Mouse (Mus musculus) stomach, postnatal 0 days (tissue): ENCODE data around the gene H2afv. TPM values are rescaled to one million over a fixed set of nuclear protein-coding genes. Genes with fewer than 3 reads are reported as not detected.
A peak's percentile ranks its signal among the peaks of the same experiment; 100 is the strongest.

Source experiments
- ATAC-seq: fragments of 200-750 bp; cut with Nextera tagmentation; 2 replicates; pipeline ENCODE4 v1.8.0; 2017; ENCODE audit not compliant: low FRiP score, low TSS enrichment
- DNase-seq: peaks from one replicate; pipeline ENCODE4 v3.0.0-alpha.2; 2016; ENCODE audit warnings: low spot score
- H3K27ac ChIP-seq: fragments of 300-500 bp; sonication (generic); replicated peaks from 2 replicates; pipeline ENCODE4 v1.5.1; 2014; ENCODE audit warnings: mild to moderate bottlenecking, control low read depth
- H3K27me3 ChIP-seq: fragments of 300-500 bp; sonication (generic); 2 replicates; pipeline ENCODE4 v1.6.1; 2014; ENCODE audit warnings: low read length; ENCODE audit not compliant: control insufficient read depth, insufficient read depth
- H3K36me3 ChIP-seq: fragments of 300-500 bp; sonication (generic); 2 replicates; pipeline ENCODE4 v1.6.1; 2014; ENCODE audit warnings: low read length, mixed read lengths; ENCODE audit not compliant: control insufficient read depth, insufficient read depth
- H3K4me1 ChIP-seq: fragments of 300-500 bp; sonication (generic); replicated peaks from 2 replicates; pipeline ENCODE4 v1.6.1; 2014; ENCODE audit warnings: antibody characterized with exemption; ENCODE audit not compliant: control insufficient read depth, insufficient read depth
- H3K4me2 ChIP-seq: fragments of 300-500 bp; sonication (generic); replicated peaks from 2 replicates; pipeline ENCODE4 v1.6.1; 2014; ENCODE audit warnings: low read depth, mild to moderate bottlenecking, control low read depth, moderate library complexity
- H3K4me3 ChIP-seq: fragments of 300-500 bp; sonication (generic); 2 replicates; pipeline ENCODE4 v1.5.1; 2014; ENCODE audit warnings: low read depth, low read length, control low read depth
- H3K9ac ChIP-seq: fragments of 300-500 bp; sonication (generic); 2 replicates; pipeline ENCODE4 v1.6.1; 2014; ENCODE audit warnings: mild to moderate bottlenecking, low read length, control low read depth, mixed read lengths
- H3K9me3 ChIP-seq: fragments of 300-500 bp; sonication (generic); 2 replicates; pipeline ENCODE4 v1.6.1; 2016; ENCODE audit warnings: low read length; ENCODE audit not compliant: control insufficient read depth
- CTCF ChIP-seq: IDR thresholded peaks from 2 replicates; pipeline ENCODE4 v1.5.1; 2016; ENCODE audit warnings: antibody characterized with exemption, low read depth, mild to moderate bottlenecking, moderate library complexity
- EP300 ChIP-seq: optimal IDR thresholded peaks from 2 replicates; pipeline ENCODE3; 2016; ENCODE audit warnings: antibody characterized with exemption
- WGBS: fragments of 180-500 bp; shearing (Covaris S2); extraction: QIAGEN DNeasy Blood & Tissue Kit; methylation state at CpG from one replicate; pipeline ENCODE4 v1.1.7; 2014; 5-methylcytosine and 5-hydroxymethylcytosine counted together
- polyA plus RNA-seq: library from polyadenylated mRNA; unstranded; fragments of >200 nt; fragmentation: Nextera tagmentation; extraction: Ambion mirVana; gene quantifications from 2 replicates; pipeline ENCODE4 v1.2.1, GENCODE M21; 2015

The H2afv gene
- polyA plus RNA-seq, result 187 and 198 TPM in 2 replicates

DNA sequence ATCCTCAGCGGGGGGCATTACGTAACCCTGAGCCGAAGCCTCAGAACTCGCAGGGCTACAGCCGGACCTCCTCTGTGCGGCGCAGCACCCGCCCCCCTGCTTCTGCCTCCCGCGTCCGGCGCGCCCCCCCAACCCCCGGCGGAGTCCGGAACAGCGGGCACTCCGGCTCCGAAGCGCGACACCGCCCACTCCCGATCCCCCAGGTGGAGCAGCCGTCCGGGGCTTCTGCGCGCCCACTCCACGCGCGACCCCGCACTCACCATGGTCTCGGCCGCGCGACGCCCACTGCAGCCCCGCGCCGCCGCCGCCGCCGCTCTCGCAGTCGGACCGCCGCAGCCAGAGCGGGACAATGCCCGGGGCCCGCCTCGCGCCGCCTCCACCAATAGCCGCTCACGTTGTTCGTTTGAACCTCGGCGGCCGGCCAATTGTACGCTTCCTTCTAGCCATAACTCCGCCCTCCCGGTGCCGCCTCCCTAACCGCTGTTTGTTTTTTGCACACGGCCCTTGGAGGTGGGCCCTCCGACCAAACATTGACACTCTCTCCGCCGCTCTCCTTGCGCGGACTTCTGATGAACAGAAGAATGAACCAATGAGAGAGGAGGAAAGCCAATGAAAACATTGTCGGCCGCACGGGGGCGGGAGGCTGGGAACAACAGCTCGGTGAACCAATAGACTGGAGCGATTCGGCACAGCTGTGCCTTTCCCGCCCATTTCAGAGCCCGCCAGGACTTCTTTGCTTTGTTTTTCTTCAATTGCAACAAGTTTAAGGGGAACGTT lies at the start of gene H2afv:
TSS of gene H2afv (minus strand) at position 367 of the 777 bp plus-strand sequence.
- Histone ChIP-seq H3K27ac (peak within 1 kb of the TSS; percentile 97), H3K36me3 (no peaks in the 10 kb centered on the region), H3K9me3 (no peaks in the 10 kb centered on the region), H3K9ac (peak within 1 kb of the TSS; percentile 89), H3K27me3 (no peaks in the 10 kb centered on the region), H3K4me2 (peak within 1 kb of the TSS; percentile 60), H3K4me3 (peak within 1 kb of the TSS; percentile 80), H3K4me1 (no peaks in the 10 kb centered on the region)
- ATAC-seq (peak; percentile 100), DNase-seq (peak; percentile 99)
- TF ChIP-seq EP300, result no peak
- TF ChIP-seq CTCF, result peak; percentile 64
- WGBS, result under 1% methylated on average over 78 of the region's 80 CpGs

DNA sequence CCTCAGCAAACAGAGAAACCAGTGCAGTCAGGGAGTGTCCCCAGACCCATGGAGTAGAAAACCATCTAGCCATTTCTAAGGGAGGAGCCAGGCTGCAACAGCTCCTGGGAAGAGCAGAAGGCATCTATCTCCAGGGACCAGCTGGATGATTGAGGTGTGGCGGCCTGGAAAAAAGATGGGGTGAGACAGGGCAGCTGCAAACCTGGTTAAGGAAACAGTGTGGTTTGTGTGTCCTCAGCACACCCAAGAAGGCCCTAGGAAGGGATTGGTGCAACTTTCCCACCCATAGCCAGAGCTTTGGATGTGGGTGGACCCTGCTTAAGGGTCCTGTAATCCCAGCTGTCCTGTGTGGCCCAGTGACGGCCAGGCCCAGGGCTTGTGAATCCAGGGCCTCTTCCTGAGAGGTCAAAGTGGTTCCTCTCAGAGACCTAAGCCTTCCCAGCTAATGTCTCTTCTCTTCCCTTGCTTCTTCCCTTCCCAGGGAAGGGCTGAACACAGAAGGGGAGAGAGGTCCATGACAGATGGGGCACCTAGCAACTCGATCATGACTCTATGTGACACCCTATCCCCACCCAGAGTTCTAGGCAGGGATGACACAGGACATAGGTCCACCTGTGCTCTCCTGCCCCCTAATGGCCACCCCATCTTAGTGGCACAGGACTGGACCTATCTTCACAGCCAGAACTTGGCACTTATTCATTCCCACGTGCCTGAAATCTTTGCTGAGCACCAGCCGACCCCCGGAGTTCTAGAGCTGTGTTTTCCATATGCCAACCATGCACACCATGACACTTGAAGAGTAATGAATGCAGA lies 45.7 kb upstream of the H2afv start:
- Histone ChIP-seq H3K27me3 (no peaks in the 10 kb centered on the region), H3K9me3 (no peaks in the 10 kb centered on the region), H3K4me3 (no peak overlapping the region), H3K9ac (no peak overlapping the region), H3K4me1 (no peaks in the 10 kb centered on the region), H3K4me2 (no peak overlapping the region), H3K36me3 (no peaks in the 10 kb centered on the region), H3K27ac (no peak overlapping the region)
- DNase-seq (peak; percentile 41), ATAC-seq (peak; percentile 51)
- TF ChIP-seq EP300, result no peak
- TF ChIP-seq CTCF, result peak; percentile 70
- 43% methylated on average over 6 of the region's 6 CpGs for WGBS

DNA sequence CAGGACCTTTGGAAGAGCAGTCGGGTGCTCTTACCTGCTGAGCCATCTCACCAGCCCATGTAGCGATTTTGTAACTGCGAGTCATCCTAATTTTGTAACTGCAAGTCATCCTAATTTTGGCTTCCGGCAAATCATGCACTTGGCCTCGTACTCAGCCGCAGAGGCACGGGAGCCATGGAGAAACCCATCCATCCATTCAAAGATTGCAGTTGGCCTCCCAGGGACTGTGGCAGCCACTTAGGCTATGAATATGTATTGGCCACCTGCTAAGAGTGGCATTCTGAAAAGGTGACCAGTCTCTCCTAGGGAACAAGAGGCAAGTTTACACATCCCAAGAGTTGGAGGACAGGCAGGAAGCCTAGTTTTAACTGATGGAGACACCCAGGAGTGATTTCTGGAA lies 45.0 kb upstream of the H2afv start:
- Histone ChIP-seq H3K4me2 (no peak overlapping the region), H3K27me3 (no peaks in the 10 kb centered on the region), H3K4me1 (no peaks in the 10 kb centered on the region), H3K4me3 (no peak overlapping the region), H3K9ac (no peak overlapping the region), H3K36me3 (no peaks in the 10 kb centered on the region), H3K9me3 (no peaks in the 10 kb centered on the region), H3K27ac (no peak overlapping the region)
- ATAC-seq (no peak), DNase-seq (no peak)
- no peak for TF ChIP-seq CTCF
- TF ChIP-seq EP300, result no peak
- 91% methylated on average over 7 of the region's 7 CpGs for WGBS

DNA sequence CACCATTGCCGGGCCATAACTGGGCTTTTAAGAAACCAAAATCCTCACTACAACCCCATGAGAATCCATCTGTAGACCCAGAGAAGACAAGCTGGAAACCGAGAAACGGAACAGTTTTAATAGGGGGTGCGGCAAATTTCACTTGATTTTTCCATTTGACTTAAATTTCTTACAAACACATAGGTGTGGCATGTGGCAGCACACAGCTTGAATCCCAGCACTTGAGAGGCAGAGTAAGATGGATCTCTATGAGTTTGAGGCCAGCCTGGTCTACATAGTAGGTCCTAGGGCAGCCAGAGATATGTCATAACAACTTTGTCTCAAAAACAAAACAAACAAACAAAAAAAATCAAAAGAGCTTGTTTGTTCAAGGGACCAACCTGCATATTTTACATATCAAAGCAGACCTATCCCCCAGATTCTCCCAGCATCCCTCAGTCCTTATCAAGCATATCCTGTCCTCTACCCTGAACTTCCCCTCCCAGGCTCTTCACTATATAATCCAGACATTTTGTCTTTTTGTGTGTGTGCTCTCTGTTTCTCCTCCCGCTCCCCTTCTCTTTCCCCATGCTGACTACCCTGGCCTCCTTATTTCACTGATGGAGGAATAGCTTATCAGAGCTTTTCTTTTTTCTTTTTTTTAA lies 43.9 kb upstream of the H2afv start:
- Histone ChIP-seq H3K9me3 (no peaks in the 10 kb centered on the region), H3K4me3 (no peak overlapping the region), H3K4me2 (no peak overlapping the region), H3K27me3 (no peaks in the 10 kb centered on the region), H3K27ac (no peak overlapping the region), H3K9ac (no peak overlapping the region), H3K36me3 (no peaks in the 10 kb centered on the region), H3K4me1 (no peaks in the 10 kb centered on the region)
- no peak for TF ChIP-seq EP300
- TF ChIP-seq CTCF, result no peak
- 96% methylated on average over 5 of the region's 5 CpGs for WGBS
- no peak for ATAC-seq
- no peak for DNase-seq

DNA sequence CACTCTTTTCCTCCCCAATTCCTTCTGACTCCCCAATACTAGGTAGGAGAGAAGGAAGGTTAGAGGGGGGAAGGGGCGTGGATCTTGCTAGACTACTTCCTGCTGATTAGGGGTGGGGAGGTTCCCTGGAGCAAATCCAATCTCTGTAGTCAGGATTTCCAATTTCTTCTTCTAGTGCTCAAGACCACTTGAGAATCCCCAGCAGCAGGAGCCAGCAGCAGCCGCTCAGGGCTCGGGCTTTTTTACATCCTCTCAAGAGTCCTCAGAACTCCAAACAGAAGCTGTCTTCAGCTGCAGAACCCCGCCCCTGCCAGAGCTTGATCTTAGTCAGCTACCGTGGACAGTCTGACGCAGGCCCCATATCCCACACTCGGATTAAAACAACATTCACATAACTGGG lies 43.3 kb upstream of the H2afv start:
- TF ChIP-seq CTCF (no peak), EP300 (no peak)
- Histone ChIP-seq H3K4me1 (no peaks in the 10 kb centered on the region), H3K27me3 (no peaks in the 10 kb centered on the region), H3K4me3 (no peak overlapping the region), H3K27ac (no peak overlapping the region), H3K36me3 (no peaks in the 10 kb centered on the region), H3K9ac (no peak overlapping the region), H3K9me3 (no peaks in the 10 kb centered on the region), H3K4me2 (no peak overlapping the region)
- WGBS, result 47% methylated on average over 7 of the region's 7 CpGs
- DNase-seq (no peak), ATAC-seq (no peak)
